Mouse (Mus musculus): ENCODE data around the gene Pus3.
"Not testable (repeated sequence)": the region's sequence is repeated elsewhere in the genome, so short reads cannot be mapped to it uniquely, and the experiment has no call there.

Pus3 gene

DNA sequence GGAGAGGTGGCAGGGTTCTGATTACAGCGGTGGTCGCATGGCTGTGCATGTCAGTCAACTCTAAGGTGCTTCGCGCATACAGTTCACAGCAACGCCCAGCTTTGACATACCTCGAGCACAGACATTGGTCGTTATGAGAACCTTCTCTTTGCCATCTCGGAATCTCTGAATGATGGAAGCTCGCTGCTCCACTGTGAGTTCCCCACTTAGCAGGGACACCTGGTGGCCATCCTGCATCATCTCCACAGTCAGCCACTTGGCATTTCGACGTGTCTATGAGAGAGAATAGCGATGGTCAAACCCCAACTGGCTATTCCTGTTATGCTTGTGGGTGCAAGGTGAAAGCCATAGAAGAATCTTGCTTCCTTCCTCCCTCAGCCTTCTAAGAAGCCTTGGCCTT, 12.7 kb upstream of the Pus3 start:
- no peak for DNase-seq (ENCODE audit: inconsistent ontology term)

DNA sequence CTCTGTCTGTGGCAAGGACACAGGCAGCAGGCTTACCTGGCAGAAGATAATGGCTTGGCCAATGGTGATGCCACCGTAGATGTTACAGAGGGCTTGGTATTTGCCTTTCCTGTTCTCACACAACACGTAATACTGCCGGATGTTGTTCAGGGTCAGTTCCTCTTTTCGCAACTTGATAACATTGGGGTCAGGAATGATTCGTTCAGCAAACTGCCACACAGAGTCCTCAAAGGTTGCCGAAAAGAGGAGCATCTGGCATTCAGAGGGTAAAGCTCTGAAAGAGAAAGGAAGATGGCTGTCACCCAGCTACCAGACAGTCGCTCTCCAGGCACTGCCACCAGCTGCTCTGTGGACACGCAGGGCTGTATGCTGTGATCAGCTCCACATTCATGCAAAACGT, 11.7 kb upstream of the Pus3 start:
- DNase-seq (ENCODE audit: inconsistent ontology term): no peak

DNA sequence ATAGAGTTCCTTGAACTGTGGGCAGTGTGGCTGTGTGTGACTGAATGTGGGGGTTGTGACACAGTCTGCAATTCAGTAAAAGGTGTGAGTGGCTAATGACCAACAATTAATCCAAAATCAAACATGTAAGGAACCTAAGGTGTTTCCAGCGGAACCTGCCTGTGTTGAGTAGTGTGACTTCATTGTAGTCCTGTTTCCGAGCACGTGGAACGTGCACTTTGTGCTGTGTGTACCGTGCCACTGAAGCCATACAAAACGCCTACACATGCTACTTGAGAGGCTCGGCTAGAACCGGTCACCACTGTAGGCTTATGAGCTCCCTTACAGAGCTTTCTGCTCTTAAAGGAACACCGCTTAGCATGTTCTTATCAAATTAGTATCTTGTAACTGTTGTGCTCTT, 9.9 kb upstream of the Pus3 start:
- no peak for DNase-seq (ENCODE audit: inconsistent ontology term)

DNA sequence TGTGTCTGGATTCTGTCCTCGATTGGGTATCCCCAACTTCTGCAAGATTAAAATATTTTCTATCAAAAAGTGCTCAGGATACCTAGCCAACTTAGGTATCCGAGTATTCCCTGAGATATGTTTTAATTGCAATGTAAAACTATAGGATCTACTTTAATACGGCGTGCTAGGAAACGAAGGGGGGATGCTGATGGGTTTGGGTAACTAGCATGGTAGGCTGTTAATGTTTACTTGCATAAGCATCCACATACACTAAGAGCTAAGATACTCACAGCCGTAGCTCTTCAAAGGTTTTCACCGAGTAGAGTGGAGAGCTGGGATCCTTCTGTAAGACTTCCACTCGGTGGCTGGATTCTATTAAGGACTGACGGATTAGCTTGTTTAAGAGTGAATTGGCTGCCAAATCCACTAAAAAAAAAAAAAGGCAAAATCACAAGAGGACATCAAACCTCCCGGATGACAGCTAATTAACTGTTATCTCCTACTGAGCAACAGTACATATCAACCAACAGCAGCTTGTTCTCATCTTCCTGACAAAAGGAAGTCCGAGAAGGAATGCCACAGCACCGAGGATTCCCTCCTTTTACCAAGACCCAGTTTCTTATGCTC, 1.8 kb upstream of the Pus3 start:
- DNase-seq (ENCODE audit: inconsistent ontology term): no peak

DNA sequence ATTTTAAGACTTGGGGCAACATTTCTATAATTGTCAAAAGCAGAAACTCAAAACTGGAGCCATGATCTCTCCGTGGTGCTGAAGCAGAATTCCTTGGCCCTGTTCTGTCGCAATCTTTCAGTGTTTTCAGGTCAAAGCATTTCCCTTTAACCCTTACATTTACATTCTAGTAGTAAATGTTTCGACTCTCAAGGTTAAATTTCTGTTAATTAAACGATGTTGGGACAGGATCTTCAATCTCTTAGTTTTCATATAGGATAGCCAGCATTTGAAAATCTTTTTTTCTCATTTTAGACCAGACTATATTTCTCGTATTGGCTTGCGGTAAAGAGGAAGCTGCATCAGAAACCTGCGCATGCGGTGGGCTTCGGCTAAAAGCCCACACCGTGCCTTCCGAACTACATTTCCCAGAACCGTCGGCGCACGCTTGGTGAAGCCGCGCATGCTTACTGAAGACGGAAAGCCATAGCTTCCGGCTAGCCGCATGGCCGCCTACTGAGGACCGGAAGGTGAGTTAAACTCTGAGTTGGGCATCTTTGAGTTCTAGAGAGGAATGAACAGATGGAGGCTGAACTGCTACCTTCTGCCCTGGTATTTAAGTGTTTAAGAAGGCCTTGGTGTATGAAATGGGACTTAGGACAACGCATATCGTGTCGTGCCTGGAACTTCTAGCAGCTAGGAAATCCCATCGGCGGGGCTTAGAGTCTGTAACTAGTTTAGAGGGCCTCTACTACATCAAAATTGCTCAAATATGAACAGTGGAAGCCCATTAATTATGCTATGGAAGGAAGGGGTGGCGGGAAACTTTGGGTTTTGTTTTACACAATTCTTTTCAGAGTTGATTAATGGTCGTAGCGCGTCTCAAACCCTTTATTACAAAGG, 855 bp downstream of the Pus3 start:
- peak; percentile 69 for DNase-seq (ENCODE audit: inconsistent ontology term)

DNA sequence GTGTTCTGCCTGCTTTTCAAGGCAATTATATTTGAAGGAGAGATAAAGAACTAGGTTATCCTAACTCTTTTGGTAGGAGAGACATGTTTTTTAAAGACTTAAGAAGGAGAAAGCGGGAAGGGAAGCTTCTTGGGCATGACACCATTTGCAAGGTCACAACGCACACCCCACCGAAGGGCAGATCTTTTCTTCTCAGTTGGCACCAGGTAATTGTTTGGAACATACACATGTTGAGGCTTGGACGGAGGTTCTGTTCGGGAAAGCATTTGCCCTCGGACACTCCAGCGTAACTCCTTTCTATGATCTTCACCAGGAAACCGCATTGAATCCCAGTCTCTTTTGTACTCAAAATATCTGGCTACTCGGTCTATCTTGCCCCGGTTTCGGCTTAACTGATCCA, 2.7 kb downstream of the Pus3 start:
- no peak for DNase-seq (ENCODE audit: inconsistent ontology term)

DNA sequence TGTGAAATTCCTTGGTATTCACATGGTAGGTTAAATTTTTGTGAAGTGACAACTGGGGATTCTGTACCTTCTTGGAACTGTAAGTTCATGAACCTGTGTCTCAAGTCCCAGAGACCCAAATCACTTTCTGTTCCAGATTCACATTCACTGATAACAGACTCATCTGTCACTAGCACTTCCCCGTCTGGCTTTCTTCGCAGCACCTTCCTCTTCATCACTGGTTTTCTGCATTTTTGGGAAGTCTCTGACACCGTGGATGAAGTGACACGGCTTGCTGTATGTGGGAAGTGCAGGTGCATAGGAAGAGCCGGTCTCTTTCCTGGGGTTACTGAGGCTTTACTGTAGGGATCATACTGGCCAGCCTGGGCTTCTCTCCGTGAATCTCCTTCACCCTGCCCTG, 3.2 kb downstream of the Pus3 start:
- no peak for DNase-seq (ENCODE audit: inconsistent ontology term)

DNA sequence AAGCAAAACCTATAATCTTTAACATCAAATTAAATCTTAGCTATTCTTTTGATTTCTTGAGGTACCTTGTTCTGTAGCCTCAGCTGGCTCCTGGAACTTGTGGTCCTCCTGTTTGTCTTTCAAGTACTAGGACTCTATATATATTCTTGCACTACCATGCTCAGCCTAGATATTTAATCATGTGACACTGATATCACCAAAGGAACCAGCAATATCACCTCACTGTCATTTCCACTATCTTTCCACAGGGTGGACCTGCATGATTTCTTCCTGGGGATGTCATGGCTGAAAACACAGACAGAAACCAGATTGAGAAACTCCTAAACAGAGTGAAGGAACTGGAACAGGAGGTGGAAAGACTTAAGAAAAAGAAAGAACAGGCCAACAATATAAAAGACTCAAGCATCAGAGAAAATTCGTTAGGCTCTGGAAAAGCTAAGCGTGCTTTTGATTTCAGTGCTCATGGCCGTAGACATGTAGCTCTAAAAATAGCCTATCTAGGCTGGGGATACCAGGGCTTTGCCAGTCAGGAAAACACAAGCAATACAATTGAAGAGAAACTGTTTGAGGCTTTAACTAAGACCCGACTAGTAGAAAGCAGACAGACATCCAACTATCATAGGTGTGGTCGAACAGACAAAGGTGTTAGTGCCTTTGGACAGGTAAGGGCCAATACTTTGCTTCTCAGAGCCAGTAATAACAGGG, 6.3 kb downstream of the Pus3 start:
- no peak for DNase-seq (ENCODE audit: inconsistent ontology term)

DNA sequence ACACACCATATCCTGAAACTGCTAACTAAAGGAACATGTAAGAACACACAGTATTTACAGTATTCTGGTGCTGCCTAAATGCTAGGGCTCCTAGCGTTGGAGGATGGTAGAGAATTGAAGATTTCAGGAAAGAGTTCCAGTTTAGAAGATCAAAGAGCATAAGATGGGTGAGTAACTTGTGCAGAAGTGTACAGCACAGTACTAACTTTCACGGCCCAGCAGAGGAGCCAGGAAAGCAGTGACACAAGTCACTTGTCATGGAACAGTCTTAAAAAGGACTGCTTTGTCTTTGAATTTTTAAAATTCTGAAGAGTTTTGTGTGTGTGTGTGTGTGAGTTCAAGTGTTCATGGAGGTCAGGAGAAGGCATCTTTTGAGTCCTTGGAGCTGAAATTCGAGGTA, 9.6 kb downstream of the Pus3 start:
- no peak for DNase-seq (ENCODE audit: inconsistent ontology term)

DNA sequence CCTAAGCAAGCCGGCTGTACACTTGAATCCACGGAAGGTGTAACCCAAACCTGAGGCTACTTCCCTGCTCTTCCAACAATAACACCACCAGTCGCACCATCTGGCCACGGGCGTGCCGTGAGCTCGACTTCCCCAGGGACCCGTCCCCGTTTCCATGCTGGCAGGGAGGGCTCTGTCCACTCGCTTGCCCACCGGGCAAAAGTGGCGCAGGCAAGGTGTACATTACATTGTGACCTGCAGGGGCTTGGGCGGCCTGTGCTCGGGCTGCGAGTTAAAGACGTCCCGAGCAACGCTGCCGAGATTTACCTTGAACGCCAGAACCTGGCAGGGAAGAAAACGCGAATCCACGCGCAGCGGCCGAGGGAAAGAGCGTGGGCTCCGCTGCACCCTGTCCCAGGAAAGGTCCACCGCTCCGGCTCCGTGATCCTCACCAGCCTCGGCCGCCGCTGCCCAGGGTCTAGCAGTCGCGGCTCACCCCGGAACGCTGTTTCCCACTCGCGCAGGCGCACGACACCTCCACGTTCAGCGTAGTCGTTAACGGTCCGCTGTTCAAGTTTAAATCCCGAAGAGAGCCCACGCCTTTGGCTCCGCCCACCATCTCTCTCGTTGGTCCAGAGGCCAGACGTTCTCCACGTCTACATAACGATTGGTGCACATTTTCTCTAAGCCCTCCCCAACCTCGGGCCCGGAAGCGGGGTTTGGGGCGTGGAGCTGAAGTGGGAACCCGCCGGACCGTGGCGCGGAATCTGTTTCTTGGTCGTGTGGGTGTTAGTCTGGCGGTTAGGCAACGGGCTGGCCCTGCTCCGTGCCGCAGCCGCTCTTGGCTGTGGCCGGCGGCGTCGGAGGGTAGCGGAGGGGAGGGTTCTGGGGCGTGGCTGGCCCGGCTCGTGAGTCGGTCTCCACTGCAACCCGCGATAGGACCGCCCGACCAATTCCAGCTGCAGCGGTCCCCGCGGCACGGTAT, 11.5 kb downstream of the Pus3 start, which contains the start of the genes Pate2 and Hyls1:
TSS of gene Pate2 (plus strand) at position 714 of the 964 bp plus-strand sequence.
TSS of gene Hyls1 (minus strand) at position 828 of the 964 bp plus-strand sequence.
- peak; percentile 99 for DNase-seq (ENCODE audit: inconsistent ontology term)

DNA sequence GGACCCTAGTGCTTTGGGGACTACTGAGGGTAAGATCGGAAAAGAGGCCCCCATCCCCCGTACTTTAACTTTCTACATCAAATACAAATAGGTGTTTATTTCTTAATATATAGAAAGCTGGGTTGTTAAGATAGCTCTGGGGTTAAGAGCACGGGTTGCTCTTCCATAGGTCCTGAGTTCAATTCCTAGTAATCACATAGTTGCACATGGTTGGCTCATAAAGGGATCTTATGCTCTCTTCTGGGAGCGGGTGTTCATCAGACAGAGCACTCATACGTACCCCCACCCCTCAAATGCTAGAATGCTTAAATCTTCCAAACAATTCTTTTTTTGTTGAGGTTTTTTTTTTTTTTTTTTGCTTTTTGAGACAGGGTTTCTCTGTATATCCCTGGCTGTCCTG, 12.3 kb downstream of the Pus3 start:
- no peak for DNase-seq (ENCODE audit: inconsistent ontology term)

DNA sequence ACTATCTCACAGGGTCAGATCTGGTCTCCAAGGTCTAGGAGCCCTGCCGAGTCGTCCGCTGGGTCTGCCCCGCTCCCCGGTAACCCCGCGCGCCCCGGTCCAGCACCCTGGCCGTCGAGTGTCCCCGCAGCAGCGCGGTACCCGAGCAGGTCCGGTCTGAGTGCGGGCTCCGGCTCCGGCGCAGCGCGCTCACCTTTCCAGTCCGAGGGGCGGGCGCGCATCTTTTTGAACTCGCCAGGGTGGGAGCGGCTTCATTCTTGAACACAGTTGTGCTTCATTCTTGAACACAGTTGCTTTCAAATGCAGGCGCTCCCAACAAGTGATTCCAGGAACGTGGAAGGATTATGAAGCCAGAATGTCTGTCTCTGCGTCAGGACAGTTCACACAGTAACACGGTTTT, 16.0 kb downstream of the Pus3 start:
- DNase-seq (ENCODE audit: inconsistent ontology term): no peak

DNA sequence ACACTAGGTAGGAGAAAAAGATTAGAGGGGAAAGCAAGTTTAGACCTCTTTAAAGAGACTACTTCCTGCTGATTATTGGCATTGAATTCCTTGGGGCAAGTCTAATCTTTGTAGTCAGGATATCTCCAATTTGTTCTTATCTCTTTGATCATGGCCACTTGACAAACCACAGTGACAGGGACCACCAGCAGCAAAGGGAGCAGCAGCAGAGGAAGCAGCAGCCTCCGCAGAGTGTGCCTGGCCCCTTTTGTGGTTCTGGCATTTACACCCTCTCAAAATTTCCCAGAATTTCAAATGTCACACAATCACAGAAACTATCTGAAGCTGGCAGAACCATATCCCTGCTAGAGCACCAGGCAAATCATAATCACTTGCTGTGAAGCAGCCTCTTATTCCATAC, 29.3 kb downstream of the Pus3 start:
- DNase-seq (ENCODE audit: inconsistent ontology term): no peak

DNA sequence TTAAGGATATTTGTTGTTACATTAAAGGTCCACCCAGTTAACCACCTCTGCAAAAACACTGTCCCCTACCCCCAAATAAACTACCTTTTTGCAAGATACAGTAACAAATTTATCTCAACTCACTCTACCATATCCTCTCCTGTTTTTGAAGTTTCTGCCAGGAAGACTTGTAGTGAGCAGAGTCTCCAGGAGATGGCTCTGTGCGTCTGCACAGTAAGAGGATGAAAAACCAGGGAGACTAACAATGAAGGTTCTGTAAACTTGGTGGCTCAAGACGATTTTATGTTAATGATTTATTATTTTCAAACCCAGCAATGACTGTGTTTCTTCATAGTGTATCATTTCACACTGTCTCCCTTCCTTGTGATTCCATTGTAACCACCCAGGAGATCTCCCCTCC, 34.5 kb downstream of the Pus3 start:
- peak; percentile 29 for DNase-seq (ENCODE audit: inconsistent ontology term)

DNA sequence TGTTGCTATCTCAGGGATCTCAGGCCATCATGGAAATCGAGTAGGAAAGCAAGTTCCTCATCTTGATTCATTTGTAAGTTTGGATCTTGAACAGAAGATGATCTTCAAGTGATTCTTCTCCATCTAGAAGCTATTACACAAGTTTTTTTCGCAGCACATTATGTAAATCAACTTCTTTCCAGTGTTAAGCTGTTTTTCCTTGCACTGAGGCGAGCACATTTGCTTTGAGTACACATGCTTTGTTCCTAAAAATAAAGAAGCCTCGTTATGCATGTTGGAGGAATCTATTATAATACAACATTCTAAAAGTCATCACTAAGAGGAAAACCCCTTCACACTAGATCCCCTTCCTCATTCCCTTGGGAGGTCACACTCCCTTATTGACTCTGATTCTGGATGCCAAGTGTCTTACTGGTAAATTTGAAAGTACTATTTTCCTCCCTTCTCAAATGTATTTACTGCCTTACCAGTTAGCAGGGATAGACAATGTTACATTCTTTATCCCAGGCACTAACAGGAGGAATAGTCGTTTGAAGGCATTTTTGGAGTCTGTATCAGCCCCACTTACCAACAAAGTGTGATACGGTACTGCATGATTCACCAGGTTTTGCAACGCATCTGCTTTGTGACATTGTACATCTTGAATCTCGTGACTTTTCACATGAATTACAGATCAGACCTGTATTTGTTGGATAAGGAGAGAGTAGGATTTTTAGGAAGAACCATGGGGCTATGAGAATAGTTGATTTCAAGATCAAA, 49.4 kb downstream of the Pus3 start:
- DNase-seq (ENCODE audit: inconsistent ontology term): no peak

DNA sequence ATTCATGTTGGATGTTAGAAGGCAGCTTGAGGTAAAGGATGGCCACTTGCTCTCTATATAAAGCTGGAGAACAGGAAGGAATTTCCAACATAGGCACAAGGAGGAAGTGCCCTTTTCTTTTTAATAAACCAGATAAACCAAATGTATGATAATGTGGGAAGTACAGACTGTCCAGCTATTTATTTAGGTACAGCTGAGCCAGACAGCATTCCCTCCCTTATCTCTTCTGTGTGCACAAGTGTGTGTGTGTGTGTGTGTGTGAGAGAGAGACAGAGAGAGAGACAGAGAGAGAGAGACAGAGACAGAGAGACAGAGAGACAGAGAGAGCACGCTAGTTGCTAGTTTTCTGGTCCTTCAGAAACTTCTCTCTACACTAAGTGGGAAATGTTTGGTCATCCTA, 53.4 kb downstream of the Pus3 start, which contains the start of gene Pate4:
TSS of gene Pate4 (minus strand) at position 101 of the 400 bp plus-strand sequence.
- no peak for DNase-seq (ENCODE audit: inconsistent ontology term)

DNA sequence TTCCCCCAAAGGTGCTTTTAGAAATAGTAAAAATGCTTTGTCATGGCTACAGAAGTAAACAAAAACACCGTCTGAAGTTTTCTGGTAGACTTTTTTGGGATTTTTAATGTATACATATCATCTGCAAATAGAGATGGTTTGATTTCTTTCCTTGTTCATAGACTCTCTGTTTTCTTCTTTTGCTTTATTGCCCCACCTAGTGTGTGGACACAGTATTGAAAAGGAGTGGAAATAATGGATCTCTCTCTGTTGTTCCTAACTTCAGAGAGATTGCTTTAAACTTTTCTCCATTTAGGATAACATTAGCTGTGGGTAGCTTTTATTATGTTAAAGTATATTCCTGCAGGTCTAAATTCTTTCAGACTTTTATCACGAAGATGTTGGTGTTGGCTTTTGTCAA, 55.6 kb downstream of the Pus3 start:
- DNase-seq (ENCODE audit: inconsistent ontology term): no peak

DNA sequence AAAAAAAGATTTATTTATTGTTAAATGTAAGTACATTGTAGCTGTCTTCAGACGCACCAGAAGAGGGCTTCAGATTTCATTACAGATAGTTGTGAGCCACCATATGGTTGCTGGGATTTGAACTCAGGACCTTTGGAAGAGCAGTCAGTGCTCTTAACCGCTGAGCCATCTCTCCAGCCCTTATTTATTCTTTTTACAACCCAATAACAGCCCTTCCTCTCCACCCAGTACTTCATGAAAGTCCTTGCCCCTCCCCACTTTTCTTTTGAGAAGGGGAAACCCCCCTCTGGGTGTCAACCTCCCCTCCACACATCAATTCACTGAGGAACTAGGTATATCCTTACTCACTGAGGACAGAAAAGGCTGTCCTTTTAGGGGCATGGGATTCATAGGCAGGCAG, 58.4 kb downstream of the Pus3 start:
- not testable (repeated sequence) for DNase-seq (ENCODE audit: inconsistent ontology term)

All from Muller cell, postnatal 12 days (primary cell).